Comparison of ENCODE assay signal across 16 mouse cellular contexts in the genomic region with DNA sequence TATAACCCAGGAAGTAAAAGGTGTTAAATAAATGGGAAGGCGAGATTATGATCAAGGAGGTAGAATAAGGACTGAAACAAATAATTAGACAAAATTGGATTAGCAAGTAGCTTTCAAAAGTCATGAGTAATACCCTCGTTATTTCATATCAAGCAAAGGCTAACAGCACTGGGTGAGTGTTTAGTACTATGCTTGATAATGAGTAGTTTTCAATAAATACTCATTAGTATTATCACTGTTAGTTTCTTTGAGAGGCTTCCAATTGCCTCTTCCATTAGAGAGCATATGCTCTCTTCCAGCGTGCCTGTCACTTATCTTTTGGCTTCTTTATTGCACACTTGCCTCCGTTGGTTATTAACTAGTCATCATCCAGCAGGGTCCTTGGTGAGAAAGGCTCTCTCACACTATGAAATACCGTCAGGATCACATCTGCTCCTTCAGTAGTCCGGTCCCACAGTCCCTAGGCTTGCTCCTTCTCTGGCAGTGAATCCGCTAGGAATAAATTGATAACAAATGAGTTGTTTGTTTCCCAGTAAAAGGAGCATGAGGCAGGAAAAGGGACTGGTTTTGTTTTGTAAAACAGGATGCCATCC.
DNase-seq lines count a peak whose midpoint lies in the region; ATAC-seq and TF ChIP-seq lines count a peak whose summit lies in the region.
"Had no signal": no experiment of that assay in that cellular context is flagged by ENCODE, and none has a peak within 500 bp of the region (broad histone marks: within the 10 kb centered on the region; RNA-seq: fewer than 3 reads in every experiment).

No protein-coding gene starts in this region.

- TF ChIP-seq EP300 in heart, adult 2 months (IDR thresholded peaks at IDR 0.05; ENCODE audit: insufficient read depth, low read depth, low read length), result no peak

- H3K4me1 ChIP-seq in kidney, embryonic 16.5 days (ENCODE audit: insufficient read depth, low read length), result no peaks in the 10 kb centered on the region
- peaks cover 5% of the 10 kb centered on the region; the same call in 1 of the 2 replicates for H3K4me1 ChIP-seq in forebrain, embryonic 15.5 days
- H3K4me1 ChIP-seq in hindbrain, postnatal 0 days (ENCODE audit: insufficient read depth, low read length), result no peaks in the 10 kb centered on the region
- H3K4me1 ChIP-seq in heart, adult 2 months (ENCODE audit: control insufficient read depth, insufficient read depth, low read length), result no peaks in the 10 kb centered on the region
- H3K4me1 ChIP-seq: embryonic facial prominence, embryonic 15.5 days had no signal

- H3K9me3 ChIP-seq in kidney, embryonic 16.5 days (ENCODE audit: low read length), result no peaks in the 10 kb centered on the region
- H3K9me3 ChIP-seq in forebrain, embryonic 15.5 days, result no peaks in the 10 kb centered on the region
- H3K9me3 ChIP-seq in hindbrain, postnatal 0 days (ENCODE audit: low read length), result no peaks in the 10 kb centered on the region
- H3K9me3 ChIP-seq: embryonic facial prominence, embryonic 15.5 days had no signal

- no peak for ATAC-seq in kidney, embryonic 16.5 days (ENCODE audit: low FRiP score, low TSS enrichment)
- peak; percentile 67; the same call in 1 of the 2 replicates for ATAC-seq in forebrain, embryonic 15.5 days (replicated peaks)
- no peak for ATAC-seq in hindbrain, postnatal 0 days
- ATAC-seq in monocyte, adult 5-6 weeks (replicated peaks; ENCODE audit: insufficient number of reproducible peaks, low FRiP score, low TSS enrichment, poor library complexity, severe bottlenecking), result no peak
- ATAC-seq: liver, postnatal 0 days had no signal

- WGBS in kidney, embryonic 16.5 days, result 71% methylated on average over 7 of the region's 7 CpGs
- 30% methylated on average over 7 of the region's 7 CpGs for WGBS in forebrain, embryonic 15.5 days
- WGBS in hindbrain, postnatal 0 days, result 48% methylated on average over 7 of the region's 7 CpGs
- 60% methylated on average over 7 of the region's 7 CpGs for WGBS in heart, adult 2 months

- no peaks in the 10 kb centered on the region for H3K79me2 ChIP-seq in heart, adult 2 months (replicated peaks; ENCODE audit: control insufficient read depth, insufficient read depth, low read length)

- H3K4me2 ChIP-seq in kidney, embryonic 16.5 days (replicated peaks; ENCODE audit: low read depth, low read length), result no peak overlapping the region
- H3K4me2 ChIP-seq in forebrain, embryonic 15.5 days (replicated peaks), result no peak overlapping the region
- no peak overlapping the region for H3K4me2 ChIP-seq in hindbrain, postnatal 0 days (ENCODE audit: low read depth, low read length)
- H3K4me2 ChIP-seq: embryonic facial prominence, embryonic 15.5 days had no signal

- intact Hi-C loops in heart, adult 2 months (cut with DNase I), result no loop called here

- no peak overlapping the region for H3K4me3 ChIP-seq in kidney, embryonic 16.5 days (ENCODE audit: low read length)
- H3K4me3 ChIP-seq in forebrain, embryonic 15.5 days, result no peak overlapping the region
- H3K4me3 ChIP-seq in hindbrain, postnatal 0 days (ENCODE audit: low read length), result no peak overlapping the region
- H3K4me3 ChIP-seq in heart, adult 2 months, result no peak overlapping the region
- H3K4me3 ChIP-seq: embryonic facial prominence, embryonic 15.5 days had no signal

- DNase-seq in kidney, adult 8-10 months, result peak; percentile 2 to 35
- DNase-seq in brain, embryonic 14.5 days (ENCODE audit: low read depth), result peak; percentile 77
- DNase-seq in hindbrain, postnatal 0 days (ENCODE audit: low spot score), result peak; percentile 4
- no peak for DNase-seq in heart, adult 2 months
- no peak for DNase-seq in c-Kit-positive CD71-positive TER-119-positive erythroid progenitor cells, embryonic 14.5 days (ENCODE audit: low spot score)
- DNase-seq: adrenal gland, postnatal 36 days; cerebellum, postnatal 14 days; embryo, embryonic 11 days; gastrocnemius, postnatal 10 days; liver, postnatal 0 days; lung, postnatal 4 days; thymus, adult 18-20 months had no signal

- H3K27ac ChIP-seq in kidney, embryonic 16.5 days (ENCODE audit: low read length), result no peak overlapping the region
- no peak overlapping the region for H3K27ac ChIP-seq in forebrain, embryonic 15.5 days (replicated peaks)
- no peak overlapping the region for H3K27ac ChIP-seq in hindbrain, postnatal 0 days
- H3K27ac ChIP-seq in heart, adult 2 months, result no peak overlapping the region
- H3K27ac ChIP-seq: embryonic facial prominence, embryonic 15.5 days had no signal

- H3K27me3 ChIP-seq in kidney, embryonic 16.5 days (ENCODE audit: insufficient read depth, low read length), result no peaks in the 10 kb centered on the region
- no peaks in the 10 kb centered on the region for H3K27me3 ChIP-seq in forebrain, embryonic 15.5 days
- no peaks in the 10 kb centered on the region for H3K27me3 ChIP-seq in hindbrain, postnatal 0 days (ENCODE audit: insufficient read depth, low read length)
- no peaks in the 10 kb centered on the region for H3K27me3 ChIP-seq in heart, adult 2 months (ENCODE audit: control insufficient read depth, insufficient read depth, low read length)
- H3K27me3 ChIP-seq: embryonic facial prominence, embryonic 15.5 days had no signal

- no peak overlapping the region for H3K9ac ChIP-seq in kidney, embryonic 16.5 days (replicated peaks; ENCODE audit: low read length)
- H3K9ac ChIP-seq in forebrain, embryonic 15.5 days (replicated peaks), result no peak overlapping the region
- no peak overlapping the region for H3K9ac ChIP-seq in hindbrain, postnatal 0 days (replicated peaks; ENCODE audit: low read length)
- H3K9ac ChIP-seq in heart, adult 2 months (ENCODE audit: low read depth, low read length), result no peak overlapping the region
- H3K9ac ChIP-seq: embryonic facial prominence, embryonic 15.5 days; liver, postnatal 0 days had no signal

- TF ChIP-seq POLR2A in brain, embryonic 14.5 days (IDR thresholded peaks at IDR 0.05; ENCODE audit: borderline replicate concordance, extremely low read depth, insufficient read depth, insufficient read length, poor library complexity, severe bottlenecking), result no peak
- no peak for TF ChIP-seq POLR2A in heart, adult 2 months (IDR thresholded peaks at IDR 0.05; ENCODE audit: insufficient read depth, low read depth, low read length)

- TF ChIP-seq CTCF in brain, embryonic 14.5 days (IDR thresholded peaks at IDR 0.05; ENCODE audit: borderline replicate concordance, extremely low read depth, insufficient read depth, insufficient read length), result no peak
- TF ChIP-seq CTCF in hindbrain, postnatal 0 days (IDR thresholded peaks at IDR 0.05; ENCODE audit: low read depth), result no peak
- no peak for TF ChIP-seq CTCF in heart, adult 2 months (IDR thresholded peaks at IDR 0.05)

- no peaks in the 10 kb centered on the region for H3K36me3 ChIP-seq in kidney, embryonic 16.5 days (ENCODE audit: insufficient read depth, low read length)
- H3K36me3 ChIP-seq in forebrain, embryonic 15.5 days, result no peaks in the 10 kb centered on the region
- H3K36me3 ChIP-seq in hindbrain, postnatal 0 days (ENCODE audit: insufficient read depth, low read length), result no peaks in the 10 kb centered on the region
- no peaks in the 10 kb centered on the region for H3K36me3 ChIP-seq in heart, adult 2 months (ENCODE audit: control insufficient read depth, insufficient read depth, low read length)
- H3K36me3 ChIP-seq: embryonic facial prominence, embryonic 15.5 days had no signal

Comparison
In these comparisons a context has a peak if more than half of its experiments do, and no peak if none do; other contexts are left out.
1. DNase-seq: peak in kidney, adult 8-10 months (2 of 2), brain, embryonic 14.5 days (single experiment) and hindbrain, postnatal 0 days (single experiment); none in heart, adult 2 months (0 of 2) and c-Kit-positive CD71-positive TER-119-positive erythroid progenitor cells, embryonic 14.5 days (single experiment).